Mouse (Mus musculus): ENCODE data around the gene Csf2rb2.
A peak's percentile ranks its signal among the peaks of the same experiment; 100 is the strongest.
"Not testable (repeated sequence)": the region's sequence is repeated elsewhere in the genome, so short reads cannot be mapped to it uniquely, and the experiment has no call there.

The Csf2rb2 gene

GRCm38 (mm10) chr15:78313659-78314058, 8.1 kb upstream of the Csf2rb2 start:
- DNase-seq = not testable (repeated sequence)

- not testable (repeated sequence) for DNase-seq
Observed at GRCm38 (mm10) chr15:78312421-78313233, 7.1 kb upstream of the Csf2rb2 start.

GRCm38 (mm10) chr15:78310971-78311370, 5.5 kb upstream of the Csf2rb2 start:
- no peak for DNase-seq

- no peak for DNase-seq
Observed at GRCm38 (mm10) chr15:78309865-78310264, 4.3 kb upstream of the Csf2rb2 start.

- DNase-seq = no peak
Observed at GRCm38 (mm10) chr15:78303665-78304233, 1.8 kb downstream of the Csf2rb2 start.

- DNase-seq = no peak
Observed at GRCm38 (mm10) chr15:78302718-78303117, 2.8 kb downstream of the Csf2rb2 start.

GRCm38 (mm10) chr15:78300773-78301172, 4.7 kb downstream of the Csf2rb2 start:
- no peak for DNase-seq

- DNase-seq = no peak
Observed at GRCm38 (mm10) chr15:78299641-78300040, 5.9 kb downstream of the Csf2rb2 start.

GRCm38 (mm10) chr15:78298558-78298957, 7.0 kb downstream of the Csf2rb2 start:
- no peak for DNase-seq

GRCm38 (mm10) chr15:78293716-78294115, 11.8 kb downstream of the Csf2rb2 start:
- DNase-seq = no peak

GRCm38 (mm10) chr15:78293228-78293627, 12.3 kb downstream of the Csf2rb2 start:
- DNase-seq = not testable (repeated sequence)

- DNase-seq = not testable (repeated sequence)
Observed at GRCm38 (mm10) chr15:78289775-78290174, 15.7 kb downstream of the Csf2rb2 start.

- no peak for DNase-seq
Observed at GRCm38 (mm10) chr15:78287941-78288340, 17.6 kb downstream of the Csf2rb2 start.

- DNase-seq = no peak
Observed at GRCm38 (mm10) chr15:78278308-78278707, 27.2 kb downstream of the Csf2rb2 start.

- DNase-seq = no peak
Observed at GRCm38 (mm10) chr15:78271208-78271607, 34.3 kb downstream of the Csf2rb2 start.

- no peak for DNase-seq
Observed at GRCm38 (mm10) chr15:78267865-78268264, 37.7 kb downstream of the Csf2rb2 start.

GRCm38 (mm10) chr15:78267441-78267840, 38.1 kb downstream of the Csf2rb2 start:
- DNase-seq = no peak

GRCm38 (mm10) chr15:78263286-78263685, 42.2 kb downstream of the Csf2rb2 start:
- DNase-seq = no peak

GRCm38 (mm10) chr15:78260668-78261333, 44.7 kb downstream of the Csf2rb2 start:
- no peak for DNase-seq

GRCm38 (mm10) chr15:78258246-78258865, 47.2 kb downstream of the Csf2rb2 start:
- DNase-seq = no peak

- peak; percentile 64 for DNase-seq
Observed at GRCm38 (mm10) chr15:78257326-78258050, 48.0 kb downstream of the Csf2rb2 start.

- DNase-seq = not testable (repeated sequence)
Observed at GRCm38 (mm10) chr15:78256602-78257259, 48.8 kb downstream of the Csf2rb2 start.
